In genomic region chr17:5316489-5316888, GRCm38 (mm10) we compare ENCODE assay signal across 10 mouse cellular contexts.
DNase-seq lines count a peak whose midpoint lies in the region; ATAC-seq and TF ChIP-seq lines count a peak whose summit lies in the region.
"Had no signal": no experiment of that assay in that cellular context is flagged by ENCODE, and none has a peak within 500 bp of the region (broad histone marks: within the 10 kb centered on the region; RNA-seq: fewer than 3 reads in every experiment).

No protein-coding gene starts in this region.

- WGBS in hindbrain, postnatal 0 days = 83% methylated on average over 7 of the region's 7 CpGs
- WGBS in hindbrain, embryonic 14.5 days = 91% methylated on average over 7 of the region's 7 CpGs
- 90% methylated on average over 7 of the region's 7 CpGs for WGBS in midbrain, postnatal 0 days
- 88% methylated on average over 7 of the region's 7 CpGs for WGBS in midbrain, embryonic 10.5 days

- DNase-seq in hindbrain, postnatal 0 days (ENCODE audit: low spot score) = no peak
- DNase-seq in hindbrain, embryonic 14.5 days (ENCODE audit: low spot score) = no peak
- no peak for DNase-seq in midbrain, postnatal 0 days (ENCODE audit: low spot score)
- DNase-seq in midbrain, embryonic 10.5 days (ENCODE audit: low spot score) = no peak
- DNase-seq in cerebellum, adult 9-10 months = no peak
- DNase-seq: gastrocnemius, postnatal 25 days; heart, postnatal 36 days had no signal

- no peak overlapping the region for H3K9ac ChIP-seq in hindbrain, postnatal 0 days (replicated peaks; ENCODE audit: low read length)
- H3K9ac ChIP-seq in hindbrain, embryonic 14.5 days = no peak overlapping the region
- H3K9ac ChIP-seq in midbrain, postnatal 0 days (replicated peaks; ENCODE audit: low read length, poor library complexity, severe bottlenecking) = no peak overlapping the region

- no peak overlapping the region for H3K4me3 ChIP-seq in hindbrain, postnatal 0 days (ENCODE audit: low read length)
- no peak overlapping the region for H3K4me3 ChIP-seq in hindbrain, embryonic 14.5 days (replicated peaks; ENCODE audit: low read length)
- H3K4me3 ChIP-seq in midbrain, postnatal 0 days (ENCODE audit: low read depth, low read length) = no peak overlapping the region
- no peak overlapping the region for H3K4me3 ChIP-seq in midbrain, embryonic 10.5 days
- H3K4me3 ChIP-seq in bone marrow macrophage, adult 2 months (ENCODE audit: insufficient read depth, low read length) = 0 out of 2 replicates have a peak overlapping the region, but pooled peaks have one; percentile 2

- no peak overlapping the region for H3K27ac ChIP-seq in hindbrain, postnatal 0 days
- no peak overlapping the region for H3K27ac ChIP-seq in hindbrain, embryonic 14.5 days
- H3K27ac ChIP-seq in midbrain, postnatal 0 days (ENCODE audit: low read depth, low read length) = no peak overlapping the region
- H3K27ac ChIP-seq in midbrain, embryonic 10.5 days (replicated peaks) = no peak overlapping the region
- peak overlapping the region; percentile 76 for H3K27ac ChIP-seq in bone marrow macrophage, adult 2 months (ENCODE audit: insufficient read depth, low read depth, low read length)

- H3K4me1 ChIP-seq in hindbrain, postnatal 0 days (ENCODE audit: insufficient read depth, low read length) = no peaks in the 10 kb centered on the region
- H3K4me1 ChIP-seq in hindbrain, embryonic 14.5 days (replicated peaks; ENCODE audit: control insufficient read depth, insufficient read depth, low read length) = peaks cover 4% of the 10 kb centered on the region; the same call in 1 of the 2 replicates
- no peaks in the 10 kb centered on the region for H3K4me1 ChIP-seq in midbrain, postnatal 0 days (ENCODE audit: insufficient read depth, low read length)
- no peaks in the 10 kb centered on the region; the same call in 1 of the 2 replicates for H3K4me1 ChIP-seq in midbrain, embryonic 10.5 days
- H3K4me1 ChIP-seq in bone marrow macrophage, adult 2 months (ENCODE audit: control insufficient read depth, insufficient read depth, low read length) = peaks cover 23% of the 10 kb centered on the region

- ATAC-seq in hindbrain, postnatal 0 days = no peak
- no peak for ATAC-seq in hindbrain, embryonic 14.5 days (ENCODE audit: low FRiP score)
- no peak for ATAC-seq in midbrain, postnatal 0 days (ENCODE audit: low FRiP score)
- peak; percentile 63 for ATAC-seq in neutrophil, adult 5-6 weeks (ENCODE audit: extremely low read depth, insufficient number of reproducible peaks, low FRiP score, poor library complexity, severe bottlenecking)
- ATAC-seq in erythroblast, adult 5-6 weeks (replicated peaks; ENCODE audit: low FRiP score, poor library complexity, severe bottlenecking) = no peak

- H3K36me3 ChIP-seq in hindbrain, postnatal 0 days (ENCODE audit: insufficient read depth, low read length) = peaks cover 17% of the 10 kb centered on the region
- H3K36me3 ChIP-seq in hindbrain, embryonic 14.5 days (replicated peaks; ENCODE audit: control insufficient read depth, insufficient read depth) = peaks cover 42% of the 10 kb centered on the region
- peaks cover 19% of the 10 kb centered on the region for H3K36me3 ChIP-seq in midbrain, postnatal 0 days (ENCODE audit: insufficient read depth, low read length)
- H3K36me3 ChIP-seq in midbrain, embryonic 10.5 days = peaks cover 83% of the 10 kb centered on the region

- no peak for TF ChIP-seq POLR2A in bone marrow macrophage, adult 2 months (IDR thresholded peaks at IDR 0.05; ENCODE audit: borderline replicate concordance, low read depth, low read length)

- no peak overlapping the region for H3K4me2 ChIP-seq in hindbrain, postnatal 0 days (ENCODE audit: low read depth, low read length)
- no peak overlapping the region for H3K4me2 ChIP-seq in hindbrain, embryonic 14.5 days (replicated peaks)
- H3K4me2 ChIP-seq in midbrain, postnatal 0 days (ENCODE audit: low read depth, low read length, poor library complexity, severe bottlenecking) = no peak overlapping the region

- no peaks in the 10 kb centered on the region for H3K9me3 ChIP-seq in hindbrain, postnatal 0 days (ENCODE audit: low read length)
- H3K9me3 ChIP-seq in hindbrain, embryonic 14.5 days (ENCODE audit: control insufficient read depth, low read length) = no peaks in the 10 kb centered on the region
- H3K9me3 ChIP-seq in midbrain, postnatal 0 days (ENCODE audit: low read length) = no peaks in the 10 kb centered on the region
- H3K9me3 ChIP-seq in midbrain, embryonic 10.5 days (replicated peaks) = no peaks in the 10 kb centered on the region

- H3K27me3 ChIP-seq in hindbrain, postnatal 0 days (ENCODE audit: insufficient read depth, low read length) = no peaks in the 10 kb centered on the region
- no peaks in the 10 kb centered on the region for H3K27me3 ChIP-seq in hindbrain, embryonic 14.5 days (ENCODE audit: control insufficient read depth, insufficient read depth, low read length)
- no peaks in the 10 kb centered on the region for H3K27me3 ChIP-seq in midbrain, postnatal 0 days (ENCODE audit: insufficient read depth, low read length)
- H3K27me3 ChIP-seq in midbrain, embryonic 10.5 days (ENCODE audit: low read depth, poor library complexity, severe bottlenecking) = 0 out of 2 replicates have a peak, but pooled peaks cover 4% of the 10 kb centered on the region

- TF ChIP-seq CTCF in hindbrain, postnatal 0 days (IDR thresholded peaks at IDR 0.05; ENCODE audit: low read depth) = peak; percentile 43
- TF ChIP-seq CTCF in midbrain, postnatal 0 days (IDR thresholded peaks at IDR 0.05) = peak; percentile 39
- TF ChIP-seq CTCF in bone marrow macrophage, adult 2 months (IDR thresholded peaks at IDR 0.05; ENCODE audit: low read depth, low read length) = peak; percentile 53
